Mouse (Mus musculus): ENCODE results near the gene Igll1.

Igll1 gene

DNA sequence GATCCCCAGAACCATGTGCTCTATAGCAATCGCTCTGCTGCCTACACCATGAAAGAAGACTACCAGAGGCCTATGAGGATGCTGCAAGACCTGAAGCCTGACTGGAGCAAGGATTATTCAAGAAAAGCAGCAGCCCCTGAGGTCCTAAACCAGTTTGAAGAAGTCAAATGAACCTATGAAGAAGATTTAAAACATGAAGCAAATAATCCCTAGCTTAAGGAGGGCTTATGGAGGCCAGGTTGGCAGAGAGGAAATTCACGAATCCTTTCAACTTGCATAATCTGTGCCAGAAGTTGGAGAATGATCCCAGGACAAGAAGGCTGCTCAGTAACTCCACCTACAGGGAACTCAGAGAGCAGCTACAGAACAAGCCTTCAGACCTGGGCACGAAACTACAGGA is 11.4 kb downstream of the Igll1 start:
- DNase-seq (ENCODE audit: low spot score), result no peak

DNA sequence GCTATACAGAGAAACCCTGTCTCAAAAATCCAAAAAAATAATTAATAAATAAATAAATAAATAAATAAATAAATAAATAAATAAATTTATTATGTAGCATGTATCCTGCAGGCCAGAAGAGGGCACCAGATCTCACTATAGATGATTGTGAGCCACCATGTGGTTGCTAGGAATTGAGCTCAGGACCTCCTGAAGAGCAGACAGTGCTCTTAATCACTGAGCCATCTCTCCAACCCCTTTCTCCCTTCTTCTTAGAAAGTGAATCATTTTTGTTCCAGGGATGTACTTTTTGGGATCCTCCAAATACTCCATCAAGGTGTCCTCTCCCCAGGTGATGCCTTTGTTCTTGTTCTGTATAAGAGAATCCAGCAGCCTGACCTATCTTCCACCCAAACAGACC is 14.6 kb downstream of the Igll1 start:
- DNase-seq (ENCODE audit: low spot score), result no peak

DNA sequence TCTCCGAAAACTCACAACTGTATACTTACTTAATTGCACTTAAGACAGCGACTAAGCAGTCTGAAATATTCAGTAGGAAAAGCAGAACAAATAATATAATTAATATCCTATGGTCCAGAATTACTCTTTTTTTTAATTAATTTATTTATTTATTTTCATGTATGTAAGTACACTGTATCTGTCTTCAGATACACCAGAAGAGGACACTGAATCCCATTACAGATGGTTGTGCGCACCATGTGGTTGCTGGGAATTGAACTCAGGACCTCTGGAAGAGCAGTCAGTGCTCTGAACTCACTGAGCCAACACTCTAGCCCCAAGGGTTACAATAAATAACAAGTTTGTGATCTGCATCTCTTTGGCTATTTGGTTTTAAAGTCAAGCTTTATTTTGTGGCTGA is 34.1 kb downstream of the Igll1 start:
- no peak for DNase-seq (ENCODE audit: low spot score)

DNA sequence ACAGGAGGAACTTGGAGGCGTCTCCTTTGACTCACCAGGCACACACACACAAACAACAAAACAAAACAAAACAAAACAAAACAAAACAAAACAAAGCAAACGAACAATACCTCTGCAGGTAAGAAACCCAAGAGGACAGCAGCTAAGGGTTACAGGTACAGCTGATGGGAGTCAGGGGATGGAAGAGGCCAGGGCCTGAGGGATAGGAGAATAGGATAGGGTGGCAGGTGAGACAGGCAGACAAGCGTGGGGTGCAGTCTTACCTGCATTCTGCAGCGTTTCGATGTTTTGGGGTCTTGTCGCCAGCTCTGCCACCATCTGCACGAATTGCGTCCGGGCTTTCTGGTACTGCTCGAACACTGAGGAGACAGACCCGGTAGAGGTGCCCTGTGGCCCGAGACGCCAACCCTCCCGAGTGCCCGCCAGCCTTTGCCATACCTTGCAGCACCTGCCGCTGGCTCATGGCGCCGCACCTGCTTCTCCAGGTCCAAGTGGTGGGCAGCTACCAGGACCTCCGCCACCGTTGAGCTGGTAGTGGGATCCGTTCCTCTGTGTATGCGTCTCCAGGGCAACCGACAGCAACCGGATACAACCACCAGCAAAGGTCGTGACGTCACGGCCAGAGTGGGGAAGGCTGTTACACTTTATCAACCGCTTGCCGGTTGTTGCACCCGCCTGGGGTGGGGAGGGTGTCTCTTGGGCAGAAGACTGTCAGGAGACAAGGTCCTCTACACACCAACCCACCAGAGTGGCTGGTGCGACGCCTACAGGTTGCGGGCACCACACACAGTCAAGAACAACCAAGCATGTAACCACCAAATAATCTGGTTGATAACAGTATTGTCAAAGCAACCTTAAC is 34.8 kb downstream of the Igll1 start, which contains the start of gene Spag6l:
Gene Spag6l, minus strand, starts transcription at position 700 of the 859 bp plus-strand sequence.
- peak; percentile 63 for DNase-seq (ENCODE audit: low spot score)

DNA sequence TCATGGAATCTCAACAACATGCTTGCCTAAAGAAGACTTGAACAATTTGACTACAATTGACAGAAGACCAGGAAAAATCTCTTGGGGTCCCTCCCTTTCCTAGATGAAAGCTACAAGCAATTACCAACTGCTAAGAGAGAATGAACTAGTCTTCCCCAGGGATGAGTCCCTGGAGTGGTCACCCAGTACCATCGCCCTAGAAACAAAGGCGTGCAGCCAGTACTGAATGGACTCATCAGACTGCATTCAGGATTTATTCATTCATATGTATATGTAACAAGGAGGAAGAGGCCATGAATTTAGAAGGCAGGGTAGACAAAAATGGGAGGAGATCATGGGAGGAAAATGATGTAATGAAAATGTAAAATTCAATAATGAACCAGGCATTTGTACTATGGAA is 37.6 kb downstream of the Igll1 start:
- no peak for DNase-seq (ENCODE audit: low spot score)

DNA sequence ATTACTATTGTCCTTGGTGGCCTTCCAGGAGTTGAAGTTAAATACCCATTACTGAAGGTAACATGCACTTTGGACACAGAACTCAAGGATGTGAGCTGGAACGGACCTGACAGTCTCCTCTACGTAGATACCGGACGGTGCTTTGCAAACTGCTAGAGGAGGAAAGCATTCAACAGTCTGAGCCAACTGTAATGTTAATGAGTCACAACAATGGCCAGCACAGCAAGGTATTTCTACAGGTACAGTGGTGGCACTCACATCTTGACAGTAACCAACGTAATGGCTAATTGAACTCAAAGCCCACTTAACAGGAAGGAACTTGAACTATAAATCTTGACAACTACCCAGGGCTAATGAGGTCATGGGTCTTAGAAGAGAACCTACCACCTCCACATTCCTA is 38.3 kb downstream of the Igll1 start:
- no peak for DNase-seq (ENCODE audit: low spot score)
